Mouse (Mus musculus) cerebellum, adult 2 months (tissue): ENCODE measurements at regions not wholly inside any gene's neighbourhood (a gene's known extent, or its start where the extent isn't known, plus 50 kb on each side); places are given as distances from the start of the nearest gene placed in this dataset.
"Not testable (repeated sequence)": the region's sequence is repeated elsewhere in the genome, so short reads cannot be mapped to it uniquely, and the experiment has no call there.

Source experiments
- CTCF ChIP-seq: fragments of 200-500 bp; IDR thresholded peaks from 2 replicates; pipeline ENCODE4 v1.5.1; 2011; ENCODE audit warnings: low read depth, mild to moderate bottlenecking, control low read depth, low read length, moderate library complexity, borderline replicate concordance; ENCODE audit not compliant: insufficient read depth
- POLR2A ChIP-seq: fragments of 200-500 bp; IDR thresholded peaks from 2 replicates; pipeline ENCODE4 v1.6.1; 2011; ENCODE audit warnings: low read length, control low read depth, borderline replicate concordance; ENCODE audit not compliant: insufficient read depth

DNA sequence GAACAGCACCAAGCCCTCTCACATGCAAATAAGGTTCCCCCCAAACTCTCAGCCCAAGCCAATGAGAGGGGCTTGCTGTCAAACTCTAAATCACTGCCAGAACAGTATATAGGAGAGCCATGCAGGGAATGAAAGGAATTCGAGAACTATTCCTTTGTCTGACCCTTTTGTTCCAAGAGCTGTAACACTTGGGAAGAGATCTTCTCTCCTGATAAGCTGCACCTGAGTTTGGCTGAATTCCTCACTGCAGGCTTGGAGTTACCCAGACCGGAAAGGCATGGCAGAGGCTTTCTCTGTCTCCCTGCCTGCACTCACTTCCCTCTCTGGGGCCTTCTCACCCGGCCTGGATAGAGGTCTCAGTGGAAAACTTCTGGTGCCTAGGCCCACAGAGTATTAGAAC lies 219.7 kb upstream of the Cadps start:
- TF ChIP-seq CTCF, POLR2A: not testable (repeated sequence)
